Mouse (Mus musculus): ENCODE data around the gene Spsb3. TPM values are rescaled to one million over a fixed set of nuclear protein-coding genes. Genes with fewer than 3 reads are reported as not detected.
A peak's percentile ranks its signal among the peaks of the same experiment; 100 is the strongest.

The Spsb3 gene
- polyA plus RNA-seq, 1 experiment from 2014 or later = 45.5 TPM

DNA sequence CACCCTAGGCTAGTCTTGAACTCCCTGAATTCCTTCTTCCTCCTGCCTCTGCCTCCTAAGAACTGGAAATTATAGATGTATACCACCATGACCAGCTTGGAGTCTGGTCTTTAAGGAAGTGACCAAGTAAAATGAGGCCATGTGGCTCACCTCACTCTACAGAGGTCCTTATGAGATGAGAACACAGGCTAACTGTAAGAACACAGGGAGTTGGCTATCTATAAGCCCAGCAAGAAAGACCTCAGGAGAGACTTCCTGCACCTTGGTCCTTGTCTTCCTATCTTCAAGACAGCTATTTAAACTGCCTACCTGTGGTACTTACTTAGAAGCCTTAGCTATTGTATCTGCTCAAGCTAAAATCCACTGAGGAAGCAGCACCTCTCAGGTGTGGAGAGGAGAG, 27.5 kb downstream of the Spsb3 start:
- no peak overlapping the region for H3K9ac ChIP-seq (ENCODE audit: low read length)
- H3K4me1 ChIP-seq (replicated peaks; ENCODE audit: control insufficient read depth, insufficient read depth) = no peaks in the 10 kb centered on the region
- peaks cover 35% of the 10 kb centered on the region for H3K36me3 ChIP-seq (ENCODE audit: control insufficient read depth, insufficient read depth, low read length)
- H3K4me2 ChIP-seq (replicated peaks; ENCODE audit: low read depth) = no peak overlapping the region
- ATAC-seq (ENCODE audit: low FRiP score, low TSS enrichment) (no peak), DNase-seq (ENCODE audit: low spot score) (no peak)
- H3K27ac ChIP-seq (replicated peaks) = no peak overlapping the region
- no peaks in the 10 kb centered on the region for H3K27me3 ChIP-seq (ENCODE audit: control insufficient read depth, insufficient read depth, low read length)
- no peak for TF ChIP-seq CTCF (IDR thresholded peaks at IDR 0.05; ENCODE audit: low read depth)
- no peak for TF ChIP-seq EP300 (optimal IDR thresholded peaks at IDR 0.05)
- no peak overlapping the region for H3K4me3 ChIP-seq (ENCODE audit: low read depth, low read length)
- no peaks in the 10 kb centered on the region for H3K9me3 ChIP-seq (ENCODE audit: control insufficient read depth, low read length)

DNA sequence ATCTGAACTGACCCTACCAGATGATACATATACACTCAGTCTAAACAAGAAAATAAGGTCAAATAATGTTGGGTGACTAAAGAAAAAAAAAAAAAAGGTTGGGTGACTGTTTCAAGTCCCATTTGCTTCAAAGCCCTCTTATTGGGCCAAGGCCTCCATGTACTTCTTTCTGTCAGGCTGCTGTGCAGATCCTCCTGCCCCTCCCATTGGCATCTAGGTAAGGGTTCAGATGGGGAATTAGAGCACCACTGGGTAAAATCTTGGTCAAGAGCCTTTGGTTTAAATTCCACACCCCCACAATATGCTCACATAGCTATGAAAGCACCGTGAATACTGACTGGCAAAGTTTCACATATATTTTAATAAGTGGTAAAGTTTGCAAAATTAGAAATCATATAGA, 36.8 kb downstream of the Spsb3 start:
- no peak overlapping the region for H3K27ac ChIP-seq (replicated peaks)
- no peaks in the 10 kb centered on the region for H3K27me3 ChIP-seq (ENCODE audit: control insufficient read depth, insufficient read depth, low read length)
- no peak overlapping the region for H3K9ac ChIP-seq (ENCODE audit: low read length)
- WGBS = 88% methylated on average over 1 of the region's 1 CpGs
- no peaks in the 10 kb centered on the region for H3K9me3 ChIP-seq (ENCODE audit: control insufficient read depth, low read length)
- H3K4me2 ChIP-seq (replicated peaks; ENCODE audit: low read depth) = no peak overlapping the region
- ATAC-seq (ENCODE audit: low FRiP score, low TSS enrichment) (no peak), DNase-seq (ENCODE audit: low spot score) (no peak)
- no peaks in the 10 kb centered on the region for H3K4me1 ChIP-seq (replicated peaks; ENCODE audit: control insufficient read depth, insufficient read depth)
- H3K4me3 ChIP-seq (ENCODE audit: low read depth, low read length) = no peak overlapping the region
- peaks cover 45% of the 10 kb centered on the region; the same call in 1 of the 2 replicates for H3K36me3 ChIP-seq (ENCODE audit: control insufficient read depth, insufficient read depth, low read length)
- TF ChIP-seq CTCF (IDR thresholded peaks at IDR 0.05; ENCODE audit: low read depth) (no peak), EP300 (optimal IDR thresholded peaks at IDR 0.05) (no peak)

DNA sequence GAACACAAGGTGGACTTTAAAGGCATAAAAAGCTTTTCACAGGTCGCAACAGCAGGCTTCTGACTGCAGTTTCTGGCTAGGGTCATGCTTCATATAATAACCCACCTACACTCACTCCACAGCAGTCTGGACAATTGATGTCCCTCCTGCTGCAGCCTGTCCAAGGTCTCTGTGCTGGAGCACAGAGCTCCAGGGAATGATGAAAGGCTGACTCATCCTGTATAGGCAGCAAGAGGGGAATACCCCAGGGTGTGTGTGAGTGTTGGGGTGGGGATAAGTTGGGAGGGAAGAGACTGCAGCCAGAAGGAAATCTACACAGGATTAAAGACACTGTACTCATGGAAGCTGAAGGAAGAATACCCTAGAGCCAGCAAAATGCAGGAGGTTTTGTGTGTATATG, 43.1 kb downstream of the Spsb3 start:
- H3K36me3 ChIP-seq (ENCODE audit: control insufficient read depth, insufficient read depth, low read length) = peaks cover 13% of the 10 kb centered on the region; the same call in 1 of the 2 replicates
- H3K4me1 ChIP-seq (replicated peaks; ENCODE audit: control insufficient read depth, insufficient read depth) = no peaks in the 10 kb centered on the region
- H3K9me3 ChIP-seq (ENCODE audit: control insufficient read depth, low read length) = no peaks in the 10 kb centered on the region
- 0 out of 2 replicates have a peak, but pooled peaks have one; percentile 32 for ATAC-seq (ENCODE audit: low FRiP score, low TSS enrichment)
- H3K27ac ChIP-seq (replicated peaks) = no peak overlapping the region
- H3K4me3 ChIP-seq (ENCODE audit: low read depth, low read length) = no peak overlapping the region
- TF ChIP-seq CTCF (IDR thresholded peaks at IDR 0.05; ENCODE audit: low read depth) (no peak), EP300 (optimal IDR thresholded peaks at IDR 0.05) (no peak)
- no peak overlapping the region for H3K9ac ChIP-seq (ENCODE audit: low read length)
- no peak for DNase-seq (ENCODE audit: low spot score)
- no peak overlapping the region for H3K4me2 ChIP-seq (replicated peaks; ENCODE audit: low read depth)
- WGBS = 86% methylated on average over 1 of the region's 1 CpGs
- no peaks in the 10 kb centered on the region for H3K27me3 ChIP-seq (ENCODE audit: control insufficient read depth, insufficient read depth, low read length)

DNA sequence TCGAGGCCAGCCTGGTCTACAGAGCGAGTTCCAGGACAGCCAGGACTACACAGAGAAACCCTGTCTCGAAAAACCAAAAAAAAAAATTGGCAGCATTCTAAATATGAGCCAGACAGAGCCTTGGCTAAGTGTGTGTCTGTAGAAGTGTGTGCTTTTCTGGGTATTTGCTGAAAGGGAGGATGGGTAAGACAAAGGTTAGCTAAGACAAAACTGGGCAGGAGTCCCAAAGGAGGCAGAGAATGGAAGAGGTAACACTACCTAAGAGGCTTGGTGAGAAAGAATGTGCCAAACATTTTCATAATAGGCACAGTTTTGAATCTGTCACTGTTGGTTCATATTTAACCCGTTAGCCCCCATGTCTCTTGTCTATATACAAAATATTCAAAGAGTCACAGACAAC, 46.0 kb downstream of the Spsb3 start:
- no peak overlapping the region for H3K27ac ChIP-seq (replicated peaks)
- H3K4me2 ChIP-seq (replicated peaks; ENCODE audit: low read depth) = no peak overlapping the region
- peaks cover 4% of the 10 kb centered on the region; the same call in 1 of the 2 replicates for H3K4me1 ChIP-seq (replicated peaks; ENCODE audit: control insufficient read depth, insufficient read depth)
- ATAC-seq (ENCODE audit: low FRiP score, low TSS enrichment) = no peak
- no peak for TF ChIP-seq CTCF (IDR thresholded peaks at IDR 0.05; ENCODE audit: low read depth)
- no peak for TF ChIP-seq EP300 (optimal IDR thresholded peaks at IDR 0.05)
- H3K27me3 ChIP-seq (ENCODE audit: control insufficient read depth, insufficient read depth, low read length) = no peaks in the 10 kb centered on the region
- H3K36me3 ChIP-seq (ENCODE audit: control insufficient read depth, insufficient read depth, low read length) = 0 out of 2 replicates have a peak, but pooled peaks cover 3% of the 10 kb centered on the region
- DNase-seq (ENCODE audit: low spot score) = no peak
- H3K4me3 ChIP-seq (ENCODE audit: low read depth, low read length) = no peak overlapping the region
- 86% methylated on average over 4 of the region's 4 CpGs for WGBS
- no peaks in the 10 kb centered on the region for H3K9me3 ChIP-seq (ENCODE audit: control insufficient read depth, low read length)
- no peak overlapping the region for H3K9ac ChIP-seq (ENCODE audit: low read length)

DNA sequence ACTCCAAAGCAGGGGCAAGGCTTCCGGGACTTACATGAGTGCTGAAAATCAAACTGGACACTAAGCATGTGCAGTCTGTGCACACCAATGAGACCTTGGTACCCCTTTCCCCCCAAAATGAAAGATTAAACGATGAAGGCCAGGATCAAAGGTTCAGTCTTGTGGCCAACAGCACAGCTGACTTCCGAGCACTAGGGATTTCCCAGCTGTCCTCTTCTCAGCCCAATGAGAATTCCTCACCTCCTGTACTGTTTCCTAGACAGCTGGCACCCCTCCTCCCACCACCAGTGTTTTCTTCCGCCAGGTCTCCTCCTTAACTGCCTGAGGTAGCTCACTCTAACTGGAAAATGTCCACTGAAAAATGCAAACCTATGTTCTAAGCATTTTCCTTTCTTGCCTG, 46.7 kb downstream of the Spsb3 start:
- TF ChIP-seq CTCF (IDR thresholded peaks at IDR 0.05; ENCODE audit: low read depth) (no peak), EP300 (optimal IDR thresholded peaks at IDR 0.05) (no peak)
- Histone ChIP-seq H3K4me1 (replicated peaks; ENCODE audit: control insufficient read depth, insufficient read depth) (peaks cover 4% of the 10 kb centered on the region; the same call in 1 of the 2 replicates), H3K9ac (ENCODE audit: low read length) (no peak overlapping the region), H3K27me3 (ENCODE audit: control insufficient read depth, insufficient read depth, low read length) (no peaks in the 10 kb centered on the region), H3K4me2 (replicated peaks; ENCODE audit: low read depth) (no peak overlapping the region), H3K27ac (replicated peaks) (no peak overlapping the region), H3K9me3 (ENCODE audit: control insufficient read depth, low read length) (no peaks in the 10 kb centered on the region), H3K4me3 (ENCODE audit: low read depth, low read length) (no peak overlapping the region), H3K36me3 (ENCODE audit: control insufficient read depth, insufficient read depth, low read length) (no peaks in the 10 kb centered on the region)
- DNase-seq (ENCODE audit: low spot score) (no peak), ATAC-seq (ENCODE audit: low FRiP score, low TSS enrichment) (no peak)
- 67% methylated on average over 4 of the region's 4 CpGs for WGBS

DNA sequence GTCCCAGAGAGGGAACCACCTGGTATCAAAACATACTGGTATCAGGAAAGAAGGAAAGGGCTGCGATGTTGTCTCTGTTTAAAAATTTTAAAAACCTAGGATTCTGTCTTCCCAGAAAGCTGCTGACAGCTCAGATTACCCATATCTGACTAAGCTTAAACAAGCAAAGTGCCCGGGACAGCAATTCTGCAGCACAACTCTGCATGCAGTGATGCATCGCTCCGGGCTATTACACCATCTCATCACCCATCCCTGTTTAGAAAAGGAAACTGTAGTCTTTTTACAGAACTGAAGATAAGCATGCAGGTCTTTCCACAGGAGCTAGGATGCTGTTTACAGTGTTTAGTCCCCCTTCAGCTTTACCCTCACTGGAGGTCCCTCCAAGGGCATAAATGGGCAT, 48.5 kb downstream of the Spsb3 start:
- no peak overlapping the region for H3K27ac ChIP-seq (replicated peaks)
- H3K4me3 ChIP-seq (ENCODE audit: low read depth, low read length) = 0 out of 2 replicates have a peak overlapping the region, but pooled peaks have one; percentile 4
- no peaks in the 10 kb centered on the region for H3K9me3 ChIP-seq (ENCODE audit: control insufficient read depth, low read length)
- WGBS = 61% methylated on average over 4 of the region's 4 CpGs
- 0 out of 2 replicates have a peak overlapping the region, but pooled peaks have one; percentile 23 for H3K9ac ChIP-seq (ENCODE audit: low read length)
- no peaks in the 10 kb centered on the region for H3K27me3 ChIP-seq (ENCODE audit: control insufficient read depth, insufficient read depth, low read length)
- H3K36me3 ChIP-seq (ENCODE audit: control insufficient read depth, insufficient read depth, low read length) = no peaks in the 10 kb centered on the region
- TF ChIP-seq EP300 (optimal IDR thresholded peaks at IDR 0.05) (no peak), CTCF (IDR thresholded peaks at IDR 0.05; ENCODE audit: low read depth) (no peak)
- DNase-seq (ENCODE audit: low spot score) (no peak), ATAC-seq (ENCODE audit: low FRiP score, low TSS enrichment) (no peak)
- peak overlapping the region; percentile 80; the same call in 1 of the 2 replicates for H3K4me2 ChIP-seq (replicated peaks; ENCODE audit: low read depth)
- peaks cover 4% of the 10 kb centered on the region; the same call in 1 of the 2 replicates for H3K4me1 ChIP-seq (replicated peaks; ENCODE audit: control insufficient read depth, insufficient read depth)
